Mouse (Mus musculus) common myeloid progenitor, adult 5-6 weeks (primary cell): Measurements from ENCODE around the gene Gcn1l1. TPM values are rescaled to one million over a fixed set of nuclear protein-coding genes. Genes with fewer than 3 reads are reported as not detected.

Source experiments
- ATAC-seq: replicated peaks from 2 replicates; pipeline ENCODE4 v1.8.0; 2016; ENCODE audit warnings: low read depth, mild to moderate bottlenecking, moderate TSS enrichment, inconsistent platforms; ENCODE audit not compliant: poor library complexity, severe bottlenecking
- total RNA-seq: library from RNA; stranded (forward); fragments of 200-1000, 187-1606 nt; gene quantifications from 2 replicates; pipeline ENCODE4 v1.2.3, GENCODE M21; 2017

Gcn1l1 gene
- total RNA-seq, 1 experiment from 2014 or later = 41.8 TPM

- peak; percentile 41 for ATAC-seq
Measured at GRCm38 (mm10) chr5:115531671-115532270, 33.3 kb upstream of the Gcn1l1 start.

GRCm38 (mm10) chr5:115534290-115534731 is 30.7 kb upstream of the Gcn1l1 start:
- ATAC-seq = no peak

- peak; percentile 12; the same call in 1 of the 2 replicates for ATAC-seq
Measured at GRCm38 (mm10) chr5:115534856-115535255, 30.2 kb upstream of the Gcn1l1 start.

GRCm38 (mm10) chr5:115535635-115536034 is 29.4 kb upstream of the Gcn1l1 start:
- ATAC-seq = peak; percentile 44

GRCm38 (mm10) chr5:115538017-115538692 is 26.9 kb upstream of the Gcn1l1 start:
- ATAC-seq = peak; percentile 3; the same call in 1 of the 2 replicates

- ATAC-seq = peak; percentile 63
Measured at GRCm38 (mm10) chr5:115538693-115539043, 26.4 kb upstream of the Gcn1l1 start.

GRCm38 (mm10) chr5:115542635-115543384 is 22.2 kb upstream of the Gcn1l1 start:
- peak; percentile 33 for ATAC-seq

GRCm38 (mm10) chr5:115543509-115544253 is 21.4 kb upstream of the Gcn1l1 start:
- ATAC-seq = peak; percentile 27

GRCm38 (mm10) chr5:115544655-115545185 is 20.3 kb upstream of the Gcn1l1 start:
- 0 out of 2 replicates have a peak, but pooled peaks have one; percentile 19 for ATAC-seq

- no peak for ATAC-seq
Measured at GRCm38 (mm10) chr5:115545636-115546035, 19.4 kb upstream of the Gcn1l1 start.

GRCm38 (mm10) chr5:115546536-115546935 is 18.5 kb upstream of the Gcn1l1 start:
- ATAC-seq = no peak

GRCm38 (mm10) chr5:115547014-115547413 is 18.0 kb upstream of the Gcn1l1 start:
- ATAC-seq = no peak

GRCm38 (mm10) chr5:115547421-115547820 is 17.6 kb upstream of the Gcn1l1 start:
- ATAC-seq = no peak

- no peak for ATAC-seq
Measured at GRCm38 (mm10) chr5:115548501-115549285, 16.4 kb upstream of the Gcn1l1 start.

GRCm38 (mm10) chr5:115550482-115551005 is 14.5 kb upstream of the Gcn1l1 start:
- ATAC-seq = no peak

GRCm38 (mm10) chr5:115551386-115551785 is 13.7 kb upstream of the Gcn1l1 start:
- ATAC-seq = no peak

GRCm38 (mm10) chr5:115551799-115552198 is 13.3 kb upstream of the Gcn1l1 start:
- ATAC-seq = no peak

- ATAC-seq = no peak
Measured at GRCm38 (mm10) chr5:115553801-115554420, 11.1 kb upstream of the Gcn1l1 start.
